Mouse (Mus musculus) bone marrow, adult 2 months (tissue): ENCODE measurements around the gene Ptbp3. TPM values are rescaled to one million over a fixed set of nuclear protein-coding genes. Genes with fewer than 3 reads are reported as not detected.

Experiments
- H3K27ac ChIP-seq: fragments of 200-500 bp; 2 replicates; pipeline ENCODE4 v1.5.1; 2012; ENCODE audit warnings: low read depth, mild to moderate bottlenecking, control low read depth, inconsistent platforms, low read length; ENCODE audit not compliant: control insufficient read depth, poor library complexity, insufficient read depth
- H3K4me1 ChIP-seq: fragments of 200-500 bp; 2 replicates; pipeline ENCODE4 v1.6.1; 2011; ENCODE audit warnings: low read length; ENCODE audit not compliant: control insufficient read depth, insufficient read depth
- H3K4me3 ChIP-seq: fragments of 200-500 bp; replicated peaks from 2 replicates; pipeline ENCODE3; 2011; ENCODE audit warnings: mild to moderate bottlenecking, low read depth, low read length, control low read depth; ENCODE audit not compliant: control insufficient read depth
- CTCF ChIP-seq: fragments of 200-500 bp; IDR thresholded peaks from 2 replicates; pipeline ENCODE4 v1.5.1; 2011; ENCODE audit warnings: low read length, control low read depth; ENCODE audit not compliant: control insufficient read depth, insufficient read depth
- POLR2A ChIP-seq: fragments of 200-500 bp; IDR thresholded peaks from 2 replicates; pipeline ENCODE4 v1.6.1; 2011; ENCODE audit warnings: low read depth, mild to moderate bottlenecking, control low read depth, low read length, borderline replicate concordance; ENCODE audit not compliant: control insufficient read depth
- WGBS: fragments of 180-500 bp; shearing (Covaris S2); methylation state at CpG from one replicate; pipeline ENCODE4 v1.1.7; 2018; 5-methylcytosine and 5-hydroxymethylcytosine counted together
- polyA plus RNA-seq: library from polyadenylated mRNA; stranded (reverse); fragments of >200 nt; gene quantifications from 2 replicates; pipeline ENCODE4 v1.2.4, GENCODE M21; 2011; ENCODE audit warnings: low replicate concordance; ENCODE audit not compliant: missing spikeins, insufficient read depth, insufficient read length

Gene Ptbp3
- 46.2 and 50.7 TPM in 2 replicates for polyA plus RNA-seq

DNA sequence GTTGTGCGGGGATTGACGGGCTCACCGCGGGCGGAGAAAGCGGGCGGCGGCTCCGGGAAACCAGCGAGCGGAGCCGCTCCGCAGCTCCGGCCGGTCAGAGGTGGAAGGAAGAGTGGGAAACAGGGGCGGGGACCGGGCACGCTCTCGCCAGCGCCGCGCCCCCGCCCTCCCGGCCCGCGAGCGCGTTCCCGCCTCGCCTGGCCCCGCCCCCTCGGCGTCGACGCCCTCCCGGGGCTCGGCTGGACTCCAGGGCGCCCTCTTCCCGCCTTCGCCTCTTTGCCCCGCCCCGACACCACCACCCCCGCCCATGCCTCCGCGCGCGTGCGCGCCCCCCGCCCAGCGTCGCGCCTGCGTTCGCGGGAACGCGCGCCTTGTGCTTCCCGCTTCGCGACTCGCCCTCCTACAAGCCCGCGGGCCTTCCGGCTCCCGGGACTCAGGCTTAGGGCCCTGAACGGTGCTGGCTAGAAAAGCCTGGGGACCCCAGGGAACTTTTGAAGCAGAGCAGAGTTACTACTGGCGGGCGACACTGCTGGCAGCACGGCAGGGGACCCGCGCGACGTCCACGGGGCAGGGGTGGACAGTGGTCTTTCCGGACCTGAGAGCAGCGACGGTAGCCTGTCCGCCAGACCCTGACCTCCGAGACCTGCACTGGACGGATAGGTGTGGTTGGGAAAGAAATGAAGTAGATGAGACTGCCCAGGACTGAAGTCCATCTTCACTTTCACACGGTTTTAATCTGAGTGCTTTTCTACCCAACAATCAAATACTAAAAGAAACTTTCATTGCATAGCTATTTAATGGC is at the start of gene Ptbp3:
TSS of gene Ptbp3 (minus strand) at position 190 of the 802 bp plus-strand sequence.
- H3K4me1 ChIP-seq: no peaks in the 10 kb centered on the region; the same call in 1 of the 2 replicates
- H3K27ac ChIP-seq: peak within 1 kb of the TSS; percentile 100
- H3K4me3 ChIP-seq: peak within 1 kb of the TSS; percentile 87
- under 1% methylated on average over 74 of the region's 83 CpGs for WGBS
- TF ChIP-seq POLR2A (peak; percentile 80), CTCF (no peak)

DNA sequence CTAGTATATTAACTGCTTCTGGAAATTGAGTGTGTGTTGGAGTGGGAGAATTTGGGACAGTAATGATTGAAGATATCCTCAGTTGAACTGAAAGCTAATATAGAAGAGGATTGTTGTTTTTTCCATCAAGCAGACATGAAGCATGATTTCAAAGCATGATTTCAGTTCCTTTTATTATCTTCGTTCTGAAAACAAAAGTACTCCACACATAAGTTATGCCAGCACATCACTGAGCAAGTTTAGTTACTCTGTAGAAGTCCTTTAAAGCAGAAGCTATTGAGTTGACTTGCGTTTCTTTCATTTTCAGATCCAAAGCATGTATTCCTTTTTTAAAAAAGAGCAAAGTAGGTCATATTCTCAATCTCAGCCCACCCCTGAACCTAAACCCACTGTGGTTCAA is 47.4 kb upstream of the Ptbp3 start:
- H3K4me1 ChIP-seq: peaks cover 2% of the 10 kb centered on the region
- WGBS: 61% methylated on average over 2 of the region's 2 CpGs
- H3K4me3 ChIP-seq: no peak overlapping the region
- no peak overlapping the region for H3K27ac ChIP-seq
- TF ChIP-seq POLR2A (no peak), CTCF (no peak)

DNA sequence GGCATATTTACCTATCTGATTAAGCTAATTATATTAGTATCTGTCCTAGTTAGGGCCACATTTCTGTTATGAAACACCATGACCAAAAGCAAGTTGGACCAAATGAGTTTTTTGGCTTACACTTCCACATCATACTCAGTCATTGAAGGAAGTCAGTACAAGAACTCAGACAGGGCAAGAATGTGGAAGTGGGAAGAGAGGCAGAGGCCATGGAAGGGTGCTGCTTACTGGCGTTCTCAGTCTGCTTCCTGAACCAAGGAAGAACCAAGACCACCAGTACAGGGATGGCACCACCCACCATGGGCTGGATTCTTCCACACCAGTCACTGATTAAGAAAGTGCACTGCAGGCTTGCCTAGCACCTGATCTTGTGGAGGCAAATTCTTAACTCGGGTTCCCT is 45.5 kb upstream of the Ptbp3 start:
- Histone ChIP-seq H3K27ac (no peak overlapping the region), H3K4me1 (peaks cover 1% of the 10 kb centered on the region), H3K4me3 (no peak overlapping the region)
- no peak for TF ChIP-seq CTCF
- no peak for TF ChIP-seq POLR2A
- 45% methylated on average over 2 of the region's 2 CpGs for WGBS

DNA sequence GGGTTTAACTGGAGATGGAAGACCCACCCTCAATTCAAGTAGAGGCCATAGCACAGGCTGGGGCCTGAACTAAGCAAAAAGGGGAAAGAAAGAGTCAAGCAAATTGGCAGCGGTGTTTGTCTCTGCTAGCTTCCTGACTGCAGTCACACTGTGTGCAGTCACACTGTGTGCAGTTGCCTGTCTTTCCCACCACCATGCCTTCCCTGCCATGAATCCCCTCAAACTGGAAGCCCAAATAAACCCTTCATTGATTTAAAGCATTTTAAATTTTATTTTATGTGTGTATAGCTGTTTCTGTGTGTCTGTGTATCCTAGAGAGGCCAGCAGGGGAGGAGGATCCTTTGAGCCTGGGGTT is 38.7 kb upstream of the Ptbp3 start:
- 80% methylated on average over 1 of the region's 1 CpGs for WGBS
- TF ChIP-seq CTCF (no peak), POLR2A (no peak)
- no peak overlapping the region for H3K4me3 ChIP-seq
- H3K4me1 ChIP-seq: no peaks in the 10 kb centered on the region; the same call in 1 of the 2 replicates
- H3K27ac ChIP-seq: no peak overlapping the region

DNA sequence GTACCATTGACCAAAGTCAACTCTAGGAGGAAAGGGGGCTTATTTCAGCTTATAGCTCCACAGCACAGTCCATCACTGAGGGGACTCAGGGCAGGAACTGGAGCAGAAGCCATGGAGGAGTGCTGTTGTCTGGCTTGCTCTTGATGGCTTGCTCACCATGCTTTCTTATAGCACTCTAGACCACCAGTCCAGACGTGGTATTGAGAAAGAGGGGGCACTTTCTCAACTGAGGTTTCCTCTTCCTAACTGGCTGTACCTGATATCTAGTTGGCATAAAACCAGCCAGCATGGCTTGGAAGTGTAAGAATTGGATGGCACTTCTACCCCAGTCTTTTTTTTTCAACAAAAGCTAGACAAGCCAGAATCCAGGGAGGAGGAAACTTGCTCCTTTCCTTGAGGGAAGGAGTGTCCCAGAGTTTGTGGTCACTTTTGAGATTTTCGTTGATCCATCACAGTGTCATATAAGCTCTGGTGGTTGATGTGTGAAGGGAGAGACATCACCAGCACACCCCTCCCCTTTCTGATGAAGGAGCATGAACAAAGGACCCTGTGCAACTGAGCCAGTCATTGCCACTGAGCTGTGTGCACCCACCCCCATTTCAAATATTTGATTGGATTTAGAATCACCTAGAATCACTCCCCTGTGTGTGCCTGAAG is 38.2 kb upstream of the Ptbp3 start:
- H3K4me1 ChIP-seq: no peaks in the 10 kb centered on the region; the same call in 1 of the 2 replicates
- 28% methylated on average over 2 of the region's 2 CpGs for WGBS
- no peak overlapping the region for H3K27ac ChIP-seq
- no peak for TF ChIP-seq POLR2A
- TF ChIP-seq CTCF: no peak
- no peak overlapping the region for H3K4me3 ChIP-seq

DNA sequence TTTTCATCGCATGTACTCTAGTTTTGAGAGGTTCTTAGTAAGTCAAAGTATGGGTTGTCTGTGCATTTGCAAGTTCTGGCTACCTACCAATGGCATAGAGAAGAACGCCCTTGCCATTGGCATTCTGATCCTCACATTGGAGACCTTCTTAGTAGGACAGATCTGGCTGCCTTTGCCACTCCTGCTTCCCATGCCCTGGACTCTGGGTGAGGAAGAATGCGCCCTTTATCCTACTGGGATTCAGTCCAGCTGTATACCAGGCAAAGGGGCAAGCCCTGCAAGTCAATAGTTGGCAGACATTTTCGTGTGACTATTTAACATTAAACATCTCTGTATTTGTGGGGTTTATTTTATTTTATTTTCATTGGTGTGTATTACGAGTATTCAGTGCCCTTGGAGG is 35.9 kb upstream of the Ptbp3 start:
- no peak overlapping the region for H3K4me3 ChIP-seq
- H3K4me1 ChIP-seq: no peaks in the 10 kb centered on the region; the same call in 1 of the 2 replicates
- 88% methylated on average over 5 of the region's 5 CpGs for WGBS
- H3K27ac ChIP-seq: no peak overlapping the region
- TF ChIP-seq CTCF (no peak), POLR2A (no peak)

DNA sequence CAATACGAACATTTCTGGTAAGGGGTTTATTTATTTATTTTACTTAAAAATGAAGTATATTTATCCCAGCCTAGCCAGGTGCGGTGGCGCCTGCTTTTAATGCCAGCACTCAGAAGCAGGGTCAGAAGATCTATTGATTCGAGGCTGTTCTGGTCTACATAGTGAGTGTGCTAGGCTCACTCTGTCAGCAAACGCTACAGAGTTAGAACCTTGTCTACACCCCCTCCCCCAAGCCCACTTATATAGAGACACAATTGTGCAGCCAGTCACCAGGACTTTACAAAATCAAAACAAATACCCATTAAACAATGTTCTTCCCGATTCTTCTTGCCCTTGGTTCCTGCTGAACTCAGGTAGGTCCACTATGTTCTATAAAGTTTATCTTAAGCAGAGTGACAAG is 33.0 kb upstream of the Ptbp3 start:
- no peaks in the 10 kb centered on the region; the same call in 1 of the 2 replicates for H3K4me1 ChIP-seq
- H3K4me3 ChIP-seq: peak overlapping the region; percentile 29
- WGBS: 34% methylated on average over 6 of the region's 6 CpGs
- no peak overlapping the region for H3K27ac ChIP-seq
- TF ChIP-seq POLR2A (no peak), CTCF (no peak)

DNA sequence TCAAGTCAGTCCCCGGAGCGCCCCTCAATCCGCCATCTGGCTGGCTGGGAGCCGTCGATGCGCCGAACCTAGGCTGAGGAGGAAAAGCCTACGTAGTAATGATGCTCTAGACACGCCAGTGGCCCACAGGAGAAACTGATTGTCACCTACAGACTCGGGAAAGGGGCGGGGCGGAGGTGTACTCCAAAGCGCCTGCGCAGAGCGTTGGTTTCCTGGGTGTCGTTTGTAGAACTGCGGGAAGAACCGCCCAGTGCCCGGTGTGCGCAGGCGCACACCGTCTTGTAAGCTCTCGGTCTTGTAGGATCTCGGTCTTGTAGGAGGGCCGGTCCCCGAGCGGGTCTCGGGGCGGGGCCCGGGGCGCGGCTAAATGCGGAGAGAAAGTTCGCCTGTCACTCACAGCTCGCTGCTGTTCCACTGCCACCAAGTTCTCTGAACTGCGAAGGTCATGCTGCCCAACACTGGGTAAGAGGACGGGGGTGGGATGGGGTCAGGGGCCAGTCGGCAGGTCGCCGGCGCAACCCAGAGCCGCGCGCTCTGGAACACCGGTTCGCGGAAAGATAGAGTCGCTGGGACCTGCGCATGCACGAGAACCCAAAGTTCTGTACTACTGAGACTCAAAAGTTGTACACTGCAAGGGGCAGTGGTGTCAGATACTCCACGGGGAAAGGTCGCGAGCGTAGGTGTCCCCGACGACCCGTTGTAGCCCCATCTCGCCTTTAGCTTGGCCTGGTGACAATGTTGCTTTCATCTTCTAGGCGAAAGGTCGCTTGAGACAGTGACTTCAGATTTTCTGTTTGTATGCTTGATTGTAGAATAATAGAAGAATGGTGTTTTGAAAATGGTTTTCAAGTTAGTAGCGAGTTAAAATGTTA is 32.4 kb upstream of the Ptbp3 start, which contains the start of gene Hsdl2:
TSS of gene Hsdl2 (plus strand) at position 250 of the 872 bp plus-strand sequence.
- TF ChIP-seq CTCF: no peak
- TF ChIP-seq POLR2A: peak; percentile 66
- Histone ChIP-seq H3K4me3 (peak within 1 kb of the TSS; percentile 87), H3K27ac (peak within 1 kb of the TSS; percentile 77), H3K4me1 (no peaks in the 10 kb centered on the region; the same call in 1 of the 2 replicates)
- under 1% methylated on average over 61 of the region's 61 CpGs for WGBS
